Mouse (Mus musculus) liver, embryonic 11.5 days (tissue): ENCODE measurements at regions not wholly inside any gene's neighbourhood (a gene's known extent, or its start where the extent isn't known, plus 50 kb on each side); places are given as distances from the start of the nearest gene placed in this dataset.

Source experiments
- ATAC-seq: fragments of 200-750 bp; cut with Nextera tagmentation; replicated peaks from 2 replicates; pipeline ENCODE4 v1.8.0; 2017; ENCODE audit warnings: moderate number of reproducible peaks, mild to moderate bottlenecking, moderate TSS enrichment, moderate library complexity; ENCODE audit not compliant: low FRiP score
- DNase-seq: peaks from one replicate; pipeline ENCODE4 v3.0.0-alpha.2; 2017; ENCODE audit warnings: low spot score
- H3K27ac ChIP-seq: fragments of 300-500 bp; sonication (generic); 2 replicates; pipeline ENCODE4 v1.5.1; 2014; ENCODE audit warnings: mild to moderate bottlenecking, low read depth, low read length, control low read depth
- H3K27me3 ChIP-seq: fragments of 300-500 bp; sonication (generic); replicated peaks from 2 replicates; pipeline ENCODE4 v1.6.1; 2014; ENCODE audit warnings: low read length, mixed read lengths; ENCODE audit not compliant: control insufficient read depth, insufficient read depth
- H3K36me3 ChIP-seq: fragments of 300-500 bp; sonication (generic); 2 replicates; pipeline ENCODE4 v1.6.1; 2014; ENCODE audit warnings: mild to moderate bottlenecking, low read length, moderate library complexity, mixed read lengths; ENCODE audit not compliant: control insufficient read depth, insufficient read depth
- H3K4me1 ChIP-seq: fragments of 300-500 bp; sonication (generic); replicated peaks from 2 replicates; pipeline ENCODE4 v1.6.1; 2014; ENCODE audit warnings: low read length, mixed read lengths; ENCODE audit not compliant: control insufficient read depth, insufficient read depth
- H3K4me2 ChIP-seq: fragments of 300-500 bp; sonication (generic); 2 replicates; pipeline ENCODE4 v1.6.1; 2014; ENCODE audit warnings: mild to moderate bottlenecking, control low read depth, moderate library complexity
- H3K4me3 ChIP-seq: fragments of 300-500 bp; sonication (generic); 2 replicates; pipeline ENCODE4 v1.5.1; 2014; ENCODE audit warnings: low read depth, low read length, control low read depth
- H3K9ac ChIP-seq: fragments of 300-500 bp; sonication (generic); 2 replicates; pipeline ENCODE4 v1.6.1; 2014; ENCODE audit warnings: low read depth, low read length, control low read depth
- H3K9me3 ChIP-seq: fragments of 300-500 bp; sonication (generic); 2 replicates; pipeline ENCODE4 v1.6.1; 2016; ENCODE audit warnings: low read length, inconsistent platforms, mixed read lengths; ENCODE audit not compliant: control insufficient read depth
- WGBS: fragments of 180-500 bp; shearing (Covaris S2); extraction: QIAGEN DNeasy Blood & Tissue Kit; methylation state at CpG from one replicate; pipeline ENCODE4 v1.1.7; 2014; 5-methylcytosine and 5-hydroxymethylcytosine counted together

GRCm38 (mm10) chr12:109910966-109911495 lies 310.9 kb upstream of the Rtl1 start:
- no peak overlapping the region for H3K4me2 ChIP-seq
- no peaks in the 10 kb centered on the region for H3K36me3 ChIP-seq
- 71% methylated on average over 9 of the region's 9 CpGs for WGBS
- no peak for DNase-seq
- no peak overlapping the region for H3K4me3 ChIP-seq
- H3K4me1 ChIP-seq = no peaks in the 10 kb centered on the region
- H3K27me3 ChIP-seq = no peaks in the 10 kb centered on the region
- no peak overlapping the region for H3K27ac ChIP-seq
- ATAC-seq = no peak
- H3K9me3 ChIP-seq = no peaks in the 10 kb centered on the region
- no peak overlapping the region for H3K9ac ChIP-seq

GRCm38 (mm10) chr12:109911506-109911905 lies 311.4 kb upstream of the Rtl1 start:
- no peak overlapping the region for H3K4me2 ChIP-seq
- H3K4me3 ChIP-seq = no peak overlapping the region
- ATAC-seq (no peak), DNase-seq (no peak)
- H3K9me3 ChIP-seq = no peaks in the 10 kb centered on the region
- H3K9ac ChIP-seq = no peak overlapping the region
- WGBS = 74% methylated on average over 9 of the region's 9 CpGs
- H3K27ac ChIP-seq = no peak overlapping the region
- no peaks in the 10 kb centered on the region for H3K27me3 ChIP-seq
- H3K36me3 ChIP-seq = no peaks in the 10 kb centered on the region
- H3K4me1 ChIP-seq = no peaks in the 10 kb centered on the region

GRCm38 (mm10) chr12:109917761-109918160 lies 317.6 kb upstream of the Rtl1 start:
- Histone ChIP-seq H3K36me3 (no peaks in the 10 kb centered on the region), H3K4me2 (no peak overlapping the region), H3K9me3 (no peaks in the 10 kb centered on the region), H3K4me3 (no peak overlapping the region), H3K27ac (no peak overlapping the region), H3K4me1 (no peaks in the 10 kb centered on the region), H3K9ac (no peak overlapping the region), H3K27me3 (no peaks in the 10 kb centered on the region)
- ATAC-seq (no peak), DNase-seq (no peak)
- WGBS = 72% methylated on average over 6 of the region's 6 CpGs

GRCm38 (mm10) chr12:109918901-109919300 lies 318.8 kb upstream of the Rtl1 start:
- H3K27ac ChIP-seq = no peak overlapping the region
- WGBS = 74% methylated on average over 8 of the region's 8 CpGs
- ATAC-seq (no peak), DNase-seq (no peak)
- no peaks in the 10 kb centered on the region for H3K27me3 ChIP-seq
- H3K36me3 ChIP-seq = no peaks in the 10 kb centered on the region
- no peak overlapping the region for H3K4me2 ChIP-seq
- H3K9me3 ChIP-seq = no peaks in the 10 kb centered on the region
- H3K4me3 ChIP-seq = no peak overlapping the region
- H3K4me1 ChIP-seq = no peaks in the 10 kb centered on the region
- no peak overlapping the region for H3K9ac ChIP-seq

- ATAC-seq = no peak
- Histone ChIP-seq H3K27ac (no peak overlapping the region), H3K4me1 (no peaks in the 10 kb centered on the region), H3K4me3 (no peak overlapping the region), H3K36me3 (no peaks in the 10 kb centered on the region), H3K9ac (no peak overlapping the region), H3K27me3 (no peaks in the 10 kb centered on the region), H3K4me2 (no peak overlapping the region), H3K9me3 (no peaks in the 10 kb centered on the region)
- no peak for DNase-seq
- WGBS = 80% methylated on average over 10 of the region's 10 CpGs
Measured at GRCm38 (mm10) chr12:109922111-109922510, 322.0 kb upstream of the Rtl1 start.

GRCm38 (mm10) chr12:109925866-109926265 lies 325.7 kb upstream of the Rtl1 start:
- no peak overlapping the region for H3K4me2 ChIP-seq
- H3K36me3 ChIP-seq = no peaks in the 10 kb centered on the region
- no peak overlapping the region for H3K9ac ChIP-seq
- no peaks in the 10 kb centered on the region for H3K27me3 ChIP-seq
- H3K27ac ChIP-seq = no peak overlapping the region
- WGBS = 81% methylated on average over 6 of the region's 6 CpGs
- no peak overlapping the region for H3K4me3 ChIP-seq
- no peak for DNase-seq
- peaks cover 3% of the 10 kb centered on the region; the same call in 1 of the 2 replicates for H3K9me3 ChIP-seq
- H3K4me1 ChIP-seq = no peaks in the 10 kb centered on the region
- no peak for ATAC-seq

GRCm38 (mm10) chr12:109926643-109927042 lies 326.5 kb upstream of the Rtl1 start:
- Histone ChIP-seq H3K27me3 (no peaks in the 10 kb centered on the region), H3K36me3 (no peaks in the 10 kb centered on the region), H3K9me3 (peaks cover 3% of the 10 kb centered on the region; the same call in 1 of the 2 replicates), H3K27ac (no peak overlapping the region), H3K4me1 (no peaks in the 10 kb centered on the region), H3K9ac (no peak overlapping the region), H3K4me2 (no peak overlapping the region), H3K4me3 (no peak overlapping the region)
- ATAC-seq (no peak), DNase-seq (no peak)
- WGBS = 52% methylated on average over 12 of the region's 12 CpGs

DNA sequence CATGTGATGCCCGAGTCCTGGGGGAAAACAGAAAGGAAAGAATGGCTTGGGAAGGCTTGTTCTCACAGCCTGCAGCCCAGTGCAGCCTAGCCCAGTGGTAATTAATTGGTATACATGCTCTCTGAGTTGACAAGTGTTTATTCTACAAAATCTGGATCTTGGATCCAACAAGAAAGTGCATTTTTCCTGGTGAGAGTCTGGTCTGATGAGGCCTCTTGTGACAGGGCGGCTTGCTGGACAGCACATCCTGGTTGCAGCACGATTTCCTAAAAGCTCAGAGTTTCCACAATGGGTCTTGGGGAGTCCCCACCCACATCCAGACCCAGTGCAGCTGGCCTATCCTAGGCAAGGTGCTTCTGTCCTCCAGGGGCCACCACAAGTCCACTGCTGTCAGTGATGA lies 332.7 kb upstream of the Dio3 start:
- no peak overlapping the region for H3K9ac ChIP-seq
- no peaks in the 10 kb centered on the region for H3K36me3 ChIP-seq
- no peaks in the 10 kb centered on the region for H3K27me3 ChIP-seq
- H3K9me3 ChIP-seq = no peaks in the 10 kb centered on the region; the same call in 1 of the 2 replicates
- no peak overlapping the region for H3K4me3 ChIP-seq
- DNase-seq = no peak
- H3K4me1 ChIP-seq = peaks cover 5% of the 10 kb centered on the region
- ATAC-seq = no peak
- H3K4me2 ChIP-seq = no peak overlapping the region
- H3K27ac ChIP-seq = no peak overlapping the region
- WGBS = 74% methylated on average over 3 of the region's 3 CpGs

DNA sequence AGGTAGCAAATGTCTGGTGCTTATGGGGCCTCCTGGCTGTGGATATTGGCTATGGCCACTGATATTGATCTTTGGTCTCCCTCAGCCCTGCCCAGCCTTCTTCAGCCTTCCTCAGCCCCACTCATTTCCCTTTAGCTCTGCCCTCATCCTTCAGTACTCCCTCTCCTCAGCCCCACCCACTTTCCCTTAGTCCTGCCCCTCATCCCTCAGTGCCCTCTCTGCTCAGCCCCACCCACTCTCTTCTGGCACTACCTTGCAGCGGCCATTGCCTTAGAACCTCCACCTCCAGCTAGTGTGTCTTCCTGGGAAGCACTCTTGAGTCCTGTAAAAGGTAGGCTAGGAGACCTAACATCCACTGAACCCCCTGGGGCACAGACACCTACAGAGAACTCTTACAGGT lies 331.9 kb upstream of the Dio3 start:
- 42% methylated on average over 1 of the region's 1 CpGs for WGBS
- no peaks in the 10 kb centered on the region; the same call in 1 of the 2 replicates for H3K9me3 ChIP-seq

More for the DNA sequence above, 331.9 kb upstream of the Dio3 start:
- H3K4me3 ChIP-seq = no peak overlapping the region
- DNase-seq (no peak), ATAC-seq (no peak)
- H3K4me2 ChIP-seq = no peak overlapping the region
- peaks cover 5% of the 10 kb centered on the region for H3K4me1 ChIP-seq
- no peak overlapping the region for H3K27ac ChIP-seq
- H3K36me3 ChIP-seq = no peaks in the 10 kb centered on the region
- H3K27me3 ChIP-seq = no peaks in the 10 kb centered on the region
- no peak overlapping the region for H3K9ac ChIP-seq
